Mouse (Mus musculus) thymus, postnatal 10 days (tissue): Measurements from ENCODE around the gene Rasl12.

Experiments used
- DNase-seq, 2 experiments: peaks; one replicate each; pipeline ENCODE4 v3.0.0; 2021; ENCODE audit warnings: low spot score in 2 of 2

Rasl12 gene

DNA sequence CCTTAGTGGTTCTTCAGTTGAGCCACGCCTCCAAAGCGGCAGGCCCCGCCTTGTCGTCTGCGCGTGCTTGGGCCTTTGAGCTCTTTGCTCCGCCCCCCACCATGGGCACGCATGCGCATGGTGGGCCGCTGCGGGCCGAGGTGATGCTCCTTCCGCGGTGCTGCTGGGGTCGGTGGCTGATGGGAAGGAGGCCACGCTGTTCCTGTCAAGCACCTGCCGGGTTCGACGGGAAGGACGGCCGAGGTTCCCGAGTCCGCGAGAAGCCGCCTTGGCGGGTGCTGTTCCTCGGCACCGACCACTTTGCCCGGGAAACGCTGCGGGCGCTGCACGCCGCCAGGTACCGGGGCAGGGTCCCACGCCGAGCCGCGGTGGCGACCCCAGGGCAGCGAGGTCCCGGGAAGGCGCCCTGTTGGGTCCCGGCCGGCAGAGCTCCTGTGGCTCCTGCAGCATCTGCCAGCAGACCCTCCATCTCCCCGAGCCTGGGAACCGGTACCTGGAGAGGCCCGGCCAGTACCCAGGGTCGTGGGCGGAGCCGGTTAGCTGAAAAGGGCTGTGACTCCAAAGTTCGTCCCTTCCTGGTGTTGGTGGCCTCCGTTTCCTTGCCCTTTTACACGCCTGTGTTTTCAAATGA, 37.5 kb downstream of the Rasl12 start, which contains the start of gene Mtfmt:
Mtfmt (plus strand) TSS at position 112 of the 631 bp plus-strand sequence.
- peak; percentile 93 to 98 for DNase-seq

- no peak for DNase-seq
Observed at GRCm38 (mm10) chr9:65444692-65445091, 46.4 kb downstream of the Rasl12 start.

DNA sequence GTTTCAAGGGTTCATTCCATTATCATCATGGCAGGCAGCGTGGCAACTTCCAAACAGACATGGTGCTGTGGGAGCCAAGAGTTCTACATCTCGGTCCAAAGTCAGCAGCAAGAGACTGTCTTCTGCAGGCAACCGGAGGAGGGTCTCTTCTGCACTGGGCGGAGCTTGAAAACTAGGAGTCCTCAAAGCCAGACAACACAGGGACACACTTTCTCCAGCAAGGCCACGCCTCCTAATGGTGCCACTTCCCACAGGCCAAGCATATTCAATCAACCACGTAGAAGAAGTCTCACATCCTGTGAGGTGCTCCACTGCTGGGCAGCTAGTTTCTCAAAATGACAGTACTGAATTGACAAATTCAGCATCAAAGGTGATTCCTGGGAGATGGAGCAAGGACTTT, 49.6 kb downstream of the Rasl12 start:
- DNase-seq: no peak

DNA sequence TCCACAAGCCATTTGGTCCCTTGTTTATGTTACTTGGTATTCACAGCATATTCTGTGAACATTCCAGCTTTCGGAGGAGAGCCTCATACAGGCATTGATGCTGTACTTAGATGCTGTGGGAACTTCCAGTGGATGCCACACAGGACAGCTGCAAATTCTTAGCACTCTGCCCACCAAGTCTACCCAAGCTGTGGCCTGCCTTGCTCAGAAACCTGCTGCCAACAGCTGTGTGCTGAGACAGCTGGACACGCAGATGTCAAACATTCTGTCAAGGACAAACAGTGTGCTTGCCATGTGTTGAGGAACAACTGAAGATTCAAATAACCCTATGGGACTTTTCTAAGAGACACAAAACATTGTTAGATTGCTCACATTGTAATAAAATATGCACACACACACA, 60.7 kb downstream of the Rasl12 start:
- no peak for DNase-seq

GRCm38 (mm10) chr9:65460198-65460597, 61.9 kb downstream of the Rasl12 start:
- DNase-seq: no peak

GRCm38 (mm10) chr9:65460732-65461442, 62.6 kb downstream of the Rasl12 start, which contains the start of gene Spg21:
Gene Spg21 (plus strand): TSS chr9:65460947.
- DNase-seq: peak; percentile 92 to 97

DNA sequence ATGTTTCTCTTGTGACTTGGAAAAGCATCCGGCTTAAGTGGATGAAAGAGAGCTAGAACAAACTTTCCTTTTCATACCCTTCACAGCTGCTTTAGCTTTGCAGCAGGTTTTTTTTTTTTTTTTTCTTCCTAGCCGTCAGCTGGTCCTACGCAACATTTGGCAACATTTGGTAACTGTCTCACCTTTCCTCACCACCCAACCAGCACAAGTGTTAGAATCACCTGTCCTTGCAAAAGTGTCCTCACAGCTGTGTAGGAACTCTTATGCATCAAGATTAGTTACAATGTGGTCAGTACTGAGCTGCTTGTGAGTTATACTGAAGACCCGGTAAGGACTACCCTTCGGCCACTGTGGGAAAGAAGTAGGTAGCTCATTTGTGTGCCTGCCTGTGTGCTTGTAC, 64.2 kb downstream of the Rasl12 start:
- no peak for DNase-seq

- no peak for DNase-seq
Observed at GRCm38 (mm10) chr9:65464161-65464560, 65.9 kb downstream of the Rasl12 start.
